Mouse (Mus musculus): ENCODE measurements at regions not wholly inside any gene's neighbourhood (a gene's known extent, or its start where the extent isn't known, plus 50 kb on each side); places are given as distances from the start of the nearest gene placed in this dataset.

DNA sequence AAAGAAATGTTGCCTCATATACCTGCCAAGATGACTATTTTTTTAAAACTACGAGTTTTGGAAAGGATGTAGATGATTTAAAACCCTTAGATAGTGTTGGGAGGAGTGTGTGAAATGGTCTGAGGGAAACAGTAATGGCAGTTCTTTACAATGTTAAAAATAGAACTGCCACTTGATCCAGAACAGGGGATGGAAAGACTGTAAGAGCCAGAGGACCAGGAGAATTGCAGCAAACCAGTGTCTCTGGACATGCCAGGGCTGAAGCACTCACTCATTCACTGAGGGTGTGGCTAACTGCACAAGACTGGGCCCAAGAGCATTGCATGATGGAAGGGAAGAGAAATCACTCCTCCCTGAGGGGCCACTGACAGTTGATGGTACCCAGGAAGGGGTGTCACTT lies 53.9 kb upstream of the Rasgef1b start:
- DNase-seq, result no peak

DNA sequence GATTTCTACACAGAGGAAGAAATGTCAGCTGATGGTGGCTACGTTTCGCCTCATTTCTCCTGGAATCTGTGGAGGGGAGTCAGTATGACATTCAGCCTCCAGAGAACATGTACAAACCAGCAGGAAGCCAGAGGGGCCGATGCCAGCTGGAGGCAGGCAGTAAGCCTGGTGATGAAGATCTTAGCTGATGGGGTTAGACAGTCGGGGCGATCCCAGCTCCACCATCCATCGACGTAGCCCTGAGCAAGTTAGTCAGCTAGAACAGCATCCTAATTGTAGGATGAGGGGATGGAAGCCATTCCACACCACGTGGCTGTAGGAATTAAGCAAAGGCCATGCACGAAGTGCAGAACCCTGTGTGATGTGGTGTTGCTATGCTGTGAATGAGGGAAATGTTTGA lies 57.0 kb upstream of the Rasgef1b start:
- DNase-seq, result no peak

DNA sequence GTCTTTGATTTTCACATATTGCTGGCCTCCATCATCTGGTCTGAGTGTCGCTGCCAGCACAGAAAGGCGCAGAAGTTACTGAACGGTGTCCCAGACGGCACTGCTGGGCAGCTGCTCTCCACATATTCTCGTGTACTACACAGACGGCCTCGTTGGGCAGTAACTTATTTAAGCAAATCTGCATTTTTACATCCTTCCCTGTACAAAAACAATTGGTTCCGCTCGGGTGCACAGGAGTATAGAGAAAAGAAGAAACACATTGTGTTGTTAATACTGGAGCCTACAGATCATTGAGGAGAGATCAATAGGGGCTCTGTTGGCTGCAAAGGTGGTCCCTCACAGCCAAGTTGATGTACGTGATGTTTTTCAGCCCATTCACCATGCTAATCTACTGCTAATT lies 58.4 kb upstream of the Rasgef1b start:
- no peak for DNase-seq

DNA sequence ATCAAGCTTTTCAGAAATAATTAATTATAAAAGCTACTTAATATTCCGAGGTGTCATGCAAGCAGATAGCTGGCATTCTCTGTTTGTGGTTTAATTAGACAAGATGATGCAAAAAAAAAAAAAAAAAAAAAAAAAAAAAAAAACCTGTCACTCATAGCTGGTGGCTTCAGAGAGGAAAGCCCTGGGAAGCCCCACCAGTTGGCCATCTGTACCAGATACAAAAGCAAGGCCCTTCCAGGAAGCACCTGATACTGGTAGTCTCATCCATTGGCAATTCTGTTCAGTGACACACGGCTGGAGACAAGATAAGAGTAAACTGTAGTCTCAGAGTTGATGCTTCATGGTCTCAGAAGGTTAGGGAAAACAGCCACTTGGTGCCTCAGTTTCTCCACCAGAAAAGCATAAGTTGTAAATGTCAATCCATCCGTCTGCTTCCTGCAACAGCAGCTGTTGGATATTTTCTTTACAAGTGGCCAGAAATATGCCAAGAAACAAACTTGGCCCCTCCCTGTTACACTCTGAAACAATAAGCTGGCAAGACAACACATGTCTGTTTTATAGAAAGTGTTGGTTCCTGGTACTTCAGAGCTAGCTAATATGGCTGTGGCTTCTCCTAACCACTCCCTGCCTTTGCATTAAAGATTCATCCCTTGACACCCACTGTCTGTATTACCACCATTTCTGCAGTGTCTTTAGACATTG lies 59.0 kb upstream of the Rasgef1b start:
- no peak for DNase-seq

DNA sequence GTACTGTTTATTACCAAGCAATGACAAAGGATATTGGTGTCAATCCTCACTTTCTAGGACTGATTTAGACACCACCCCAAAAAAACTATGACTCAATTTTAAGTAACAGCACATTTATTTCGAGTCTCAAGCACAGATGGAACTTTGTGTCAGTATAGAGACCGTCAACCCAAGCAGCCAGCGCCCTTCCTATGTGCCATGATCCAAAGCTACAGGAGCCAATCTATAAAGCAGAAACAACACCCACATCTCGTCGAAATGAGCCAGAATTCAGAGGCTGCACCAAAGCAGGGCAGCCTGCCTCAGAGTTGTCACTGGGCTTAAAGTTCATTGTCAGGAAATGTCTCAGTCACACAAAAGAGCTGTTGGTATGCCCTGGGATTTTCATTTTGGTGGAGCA lies 61.9 kb upstream of the Rasgef1b start:
- no peak for DNase-seq

DNA sequence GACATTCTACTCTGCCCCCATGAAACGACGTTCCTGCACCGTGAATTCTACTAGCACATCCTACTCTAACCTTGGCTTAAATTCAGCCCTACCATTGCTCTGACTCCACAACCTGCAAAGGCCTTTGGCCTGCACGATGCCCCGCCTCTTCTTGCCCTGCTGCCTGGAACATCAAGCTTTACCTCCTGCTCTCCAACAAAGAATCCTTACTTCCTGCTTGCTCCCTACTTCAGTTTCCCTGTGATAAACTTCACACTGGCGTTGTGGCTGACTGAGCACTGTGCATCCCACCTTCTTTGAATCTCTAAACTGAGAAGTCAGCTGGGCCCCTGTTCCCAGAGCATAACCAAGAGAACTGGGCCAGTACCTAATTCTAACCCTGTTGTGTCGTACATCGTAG lies 71.7 kb upstream of the Rasgef1b start:
- no peak for DNase-seq

DNA sequence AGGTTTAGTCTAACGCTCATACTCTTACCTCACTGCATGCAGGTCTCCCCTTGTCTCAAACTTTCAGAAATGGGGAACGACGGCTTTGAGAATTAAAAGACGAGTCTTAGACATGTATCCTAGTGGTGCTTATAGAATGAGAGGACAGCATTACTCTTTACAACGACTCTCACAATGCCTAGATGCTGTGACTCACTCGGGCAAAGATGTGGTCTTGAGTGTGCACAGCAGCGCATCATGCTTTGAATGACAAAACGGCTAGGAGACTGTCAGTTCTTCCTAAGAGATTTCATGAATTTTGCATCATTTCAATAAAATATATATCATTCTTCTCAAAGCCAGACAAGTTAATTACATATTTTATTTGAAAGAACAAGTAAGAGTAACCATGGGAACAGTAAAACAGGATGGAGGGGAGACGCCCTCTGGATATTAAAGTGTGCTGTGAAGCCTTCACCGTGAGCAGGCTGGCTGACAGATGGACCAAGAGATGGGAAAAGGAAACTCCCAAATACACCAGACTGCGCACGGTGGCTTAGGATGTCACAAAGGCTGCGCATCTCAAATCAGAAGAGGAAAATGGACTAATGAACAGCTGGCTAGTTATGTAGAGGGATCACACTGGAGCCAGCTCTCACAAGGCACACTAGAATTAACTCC lies 73.1 kb upstream of the Rasgef1b start:
- DNase-seq, result no peak

DNA sequence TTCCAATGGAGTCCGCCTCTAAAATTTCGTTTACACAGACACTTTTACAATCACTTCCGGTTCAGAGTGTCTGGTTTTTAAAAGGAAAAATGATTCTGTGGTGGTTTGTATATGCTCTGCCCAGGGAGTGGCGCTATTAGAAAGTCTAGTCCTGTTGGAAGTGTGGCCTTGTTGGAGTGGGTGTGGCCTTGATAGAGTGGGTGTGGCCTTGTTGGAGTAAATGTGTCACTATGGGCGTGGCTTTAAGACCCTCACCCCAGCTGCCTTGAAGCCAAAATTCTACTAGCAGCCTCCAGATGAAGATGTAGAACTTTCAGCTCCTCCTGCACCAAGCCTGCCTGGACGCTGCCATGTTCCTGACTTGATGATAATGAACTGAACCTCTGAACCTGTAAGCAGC lies 79.2 kb upstream of the Vamp9 start:
- DNase-seq, result no peak

DNA sequence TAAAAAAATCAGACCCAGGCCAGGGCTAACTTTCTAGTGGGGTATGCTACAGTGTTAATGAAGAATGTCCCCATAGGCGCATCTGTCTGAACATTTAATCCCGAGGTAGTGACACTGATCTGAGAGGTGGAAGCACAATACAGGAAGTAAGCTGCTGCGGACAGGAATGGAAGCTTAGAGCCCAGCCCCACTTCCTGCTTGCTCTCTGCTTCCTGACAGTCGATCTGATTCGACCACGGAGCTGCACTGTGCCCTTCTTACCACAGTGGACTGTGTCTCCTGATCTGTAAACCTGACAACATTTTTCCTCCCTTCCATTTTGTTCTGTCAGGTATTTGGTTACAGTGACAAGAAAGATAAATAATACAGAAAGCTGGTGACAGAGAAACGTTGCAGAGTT lies 77.5 kb upstream of the Vamp9 start:
- DNase-seq, result no peak

DNA sequence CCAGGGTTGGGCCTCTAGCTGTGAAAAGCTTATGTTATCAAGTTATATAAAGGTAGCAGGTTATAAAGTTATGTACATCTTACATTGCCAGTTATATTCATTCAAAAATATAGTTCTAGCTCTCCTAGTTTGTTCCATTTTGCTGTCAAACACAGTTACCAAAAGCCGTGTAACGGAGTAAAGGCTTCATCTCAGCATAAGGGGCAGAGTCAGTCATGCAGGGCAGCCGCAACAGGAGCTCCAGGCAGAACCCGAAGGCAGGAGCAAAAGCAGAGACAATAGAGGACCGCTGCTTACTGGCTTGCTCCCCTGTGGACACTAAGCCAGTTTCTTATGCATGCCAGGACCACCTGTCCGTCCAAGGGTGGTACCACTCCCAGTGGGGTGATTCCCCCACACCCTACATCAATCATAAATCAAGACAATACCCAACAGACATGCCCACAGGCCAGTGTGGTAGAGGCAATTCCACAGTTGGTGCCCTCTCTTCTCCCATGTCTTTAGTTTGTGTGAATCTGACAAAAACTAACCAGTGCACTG lies 67.7 kb upstream of the Vamp9 start:
- no peak for DNase-seq

DNA sequence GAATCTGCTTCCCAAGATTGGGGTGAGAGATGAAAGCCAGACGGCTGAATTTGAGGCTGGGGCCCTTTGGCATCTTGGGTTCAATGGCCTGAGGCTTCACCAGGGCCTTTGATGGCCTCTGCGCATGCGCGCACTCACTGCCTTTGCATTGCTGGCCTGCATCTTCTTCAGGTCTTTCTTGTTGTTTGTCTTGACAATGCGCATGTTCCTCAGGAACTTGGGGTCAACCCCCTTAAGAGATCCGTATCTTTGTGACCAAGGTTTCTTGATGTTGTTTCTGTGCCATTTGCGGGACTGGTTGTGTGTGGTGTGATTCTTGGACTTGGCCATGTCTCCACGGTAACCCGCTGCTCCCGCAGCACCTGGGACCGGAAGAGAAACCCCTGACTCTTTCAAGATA lies 66.4 kb upstream of the Vamp9 start:
- no peak for DNase-seq

DNA sequence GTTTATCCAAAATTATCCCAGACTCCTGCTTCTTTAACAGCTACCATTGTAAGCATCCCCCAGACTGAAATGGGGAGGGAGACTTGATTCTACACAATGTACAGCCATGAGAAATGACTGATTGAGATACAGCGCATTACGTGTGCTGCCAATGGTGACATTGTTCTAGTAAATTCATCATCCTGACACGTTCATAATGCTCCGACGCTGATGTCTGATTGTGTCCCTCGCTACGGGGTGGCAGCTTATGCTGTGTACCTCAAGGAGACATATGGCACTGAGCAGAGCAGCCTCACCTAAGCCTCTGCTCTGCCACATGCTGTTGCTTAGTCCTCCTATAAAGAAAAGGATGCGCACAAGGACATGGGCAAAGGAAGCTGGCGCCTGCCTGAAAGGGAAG lies 65.2 kb upstream of the Vamp9 start:
- no peak for DNase-seq

DNA sequence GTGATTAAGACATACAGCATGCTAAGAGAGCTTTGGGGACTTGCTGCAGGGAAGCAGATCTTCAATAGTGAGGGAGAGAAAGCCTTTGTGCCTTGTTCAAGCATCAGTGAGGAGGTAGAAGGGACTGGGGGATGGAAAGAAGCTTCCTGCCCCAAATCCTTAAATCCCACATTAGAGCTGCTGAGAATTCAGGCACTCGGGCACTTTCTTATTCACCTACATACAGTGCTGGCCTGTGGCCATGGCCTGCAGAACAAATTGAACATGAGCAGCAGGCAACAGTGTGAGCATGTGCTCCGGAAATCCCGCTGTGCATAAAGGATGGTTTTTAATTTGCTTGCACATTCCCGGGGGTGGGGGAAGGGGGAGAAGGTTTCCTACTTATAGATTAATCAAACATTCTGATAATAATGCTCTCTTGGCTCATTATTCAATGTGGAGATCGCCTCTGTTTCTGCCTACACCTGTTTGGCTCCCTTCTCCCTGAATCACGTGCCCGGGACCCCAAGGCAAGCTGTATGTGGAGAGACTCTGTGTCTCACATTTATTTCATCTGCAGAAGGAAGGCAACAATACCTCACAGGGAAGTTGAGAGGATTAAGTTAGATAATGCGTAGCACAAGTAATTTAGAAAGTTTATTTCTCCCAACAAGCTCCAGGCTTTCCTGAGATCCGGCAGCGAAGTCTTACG lies 60.3 kb upstream of the Vamp9 start:
- DNase-seq, result peak; percentile 10

DNA sequence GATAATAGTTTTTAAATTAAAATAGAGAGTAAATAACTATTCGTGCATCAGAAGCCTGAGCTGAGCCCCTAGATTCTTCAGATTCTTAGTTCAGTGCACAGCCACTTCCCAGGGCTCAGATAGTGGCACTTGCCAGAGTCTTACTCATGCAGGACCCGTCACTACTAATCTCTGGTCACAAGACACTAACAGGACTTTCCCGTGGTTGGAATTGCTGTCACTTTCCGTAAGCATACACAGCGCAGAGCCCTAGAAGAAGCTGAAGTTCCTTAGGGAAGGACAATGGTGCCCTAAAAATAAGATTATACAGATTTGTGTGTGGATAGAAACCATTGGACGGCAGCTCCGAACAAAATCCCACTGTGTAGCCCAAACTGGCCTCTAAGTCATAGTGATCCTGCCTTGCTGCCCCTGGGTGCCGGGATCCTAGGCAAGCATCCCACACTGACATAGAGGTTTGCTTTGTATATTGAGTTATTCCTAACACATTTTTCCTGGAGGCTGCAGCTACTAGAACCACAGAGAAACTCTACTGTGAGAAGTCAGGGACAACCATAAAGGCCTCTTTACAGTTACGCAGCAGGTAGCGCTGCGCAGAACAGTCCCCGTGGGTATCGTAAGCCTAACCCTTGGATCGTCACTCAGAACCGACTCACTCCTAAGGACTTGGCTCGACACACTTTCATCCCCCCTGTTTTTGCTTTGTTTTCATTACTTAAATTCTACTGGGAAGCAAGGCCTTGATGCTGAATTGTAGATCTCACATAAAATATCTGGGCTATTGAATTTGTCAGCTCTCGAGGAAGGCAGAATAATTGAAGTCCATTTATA lies 57.7 kb upstream of the Vamp9 start:
- DNase-seq, result no peak

DNA sequence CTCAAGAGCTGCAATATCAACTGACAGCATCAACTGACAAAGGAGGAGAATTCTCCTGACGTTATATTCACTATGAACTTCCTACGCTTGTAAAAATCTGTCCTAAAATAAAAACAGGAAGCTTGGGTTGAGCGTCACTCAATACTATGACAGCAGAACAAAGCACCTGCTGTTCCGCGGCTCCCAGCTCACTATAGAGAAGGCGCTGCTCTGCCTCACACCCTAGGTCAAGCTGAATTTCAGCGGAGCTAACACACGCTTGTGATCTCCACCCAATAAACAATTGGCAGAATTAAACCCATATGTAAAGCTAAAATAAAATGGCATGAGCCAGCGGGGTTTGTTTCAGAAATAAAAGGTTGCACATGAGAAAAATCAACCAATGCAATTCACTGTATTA lies 57.1 kb upstream of the Vamp9 start:
- no peak for DNase-seq

DNA sequence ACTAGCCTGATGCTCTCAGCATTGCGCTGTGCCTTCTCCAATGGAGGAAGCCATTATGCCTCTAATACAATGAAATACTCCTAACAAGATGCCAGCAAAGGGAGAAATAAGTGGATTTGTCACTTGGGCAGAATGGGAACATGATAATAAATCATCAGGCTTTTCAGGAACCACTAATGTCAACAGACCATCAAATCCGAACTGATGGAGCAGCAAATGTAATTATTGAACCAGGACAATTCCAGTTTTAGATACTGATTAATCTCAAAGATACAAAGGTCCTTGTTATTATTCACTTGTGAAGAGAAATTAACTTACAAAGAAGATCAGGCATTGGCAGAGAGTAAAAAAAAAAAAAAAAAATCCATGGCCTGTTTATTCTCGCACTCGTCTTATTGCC lies 53.7 kb upstream of the Vamp9 start:
- DNase-seq, result no peak

Data from right cerebral cortex, postnatal 4 days (tissue).